ENCODE assay signal across 18 mouse cellular contexts in the genomic region with DNA sequence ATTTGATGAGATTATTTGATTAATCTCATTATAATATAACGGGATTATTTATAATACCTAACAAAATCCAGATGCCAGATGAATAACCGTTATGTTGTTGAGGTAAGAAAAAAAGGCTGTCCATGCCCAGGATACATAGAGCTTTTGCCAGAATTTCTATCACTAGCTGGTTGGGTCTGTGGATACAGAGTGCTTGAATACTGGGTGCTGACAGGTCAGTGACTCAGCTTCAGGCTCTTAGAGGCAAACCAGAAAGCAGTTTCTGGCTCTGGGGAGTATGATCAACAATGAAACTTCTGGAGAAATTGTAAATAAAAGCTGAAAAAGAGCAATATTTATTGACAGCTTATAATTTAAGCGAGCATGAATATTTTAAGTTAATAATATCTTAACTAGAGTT.
"Had no signal": no experiment of that assay in that cellular context is flagged by ENCODE, and none has a peak within 500 bp of the region (broad histone marks: within the 10 kb centered on the region; RNA-seq: fewer than 3 reads in every experiment).

No protein-coding gene starts in this region.

- H3K9me3 ChIP-seq: limb, embryonic 12.5 days; liver, embryonic 13.5 days; lung, embryonic 15.5 days; megakaryocyte, embryonic 14.5 days; midbrain, embryonic 15.5 days; neural tube, embryonic 13.5 days had no signal

- H3K36me3 ChIP-seq: limb, embryonic 12.5 days; liver, embryonic 13.5 days; lung, embryonic 15.5 days; midbrain, embryonic 15.5 days; neural tube, embryonic 13.5 days had no signal

- H3K27ac ChIP-seq: limb, embryonic 12.5 days; liver, embryonic 13.5 days; lung, embryonic 15.5 days; macrophage; midbrain, embryonic 15.5 days; neural tube, embryonic 13.5 days had no signal

- H3K27me3 ChIP-seq: limb, embryonic 12.5 days; liver, embryonic 13.5 days; lung, embryonic 15.5 days; megakaryocyte, embryonic 14.5 days; midbrain, embryonic 15.5 days; neural tube, embryonic 13.5 days had no signal

- H3K4me1 ChIP-seq: limb, embryonic 12.5 days; liver, embryonic 13.5 days; midbrain, embryonic 15.5 days had no signal

- H3K4me3 ChIP-seq: limb, embryonic 12.5 days; liver, embryonic 13.5 days; lung, embryonic 15.5 days; megakaryocyte, embryonic 14.5 days; midbrain, embryonic 15.5 days; neural tube, embryonic 13.5 days had no signal

- DNase-seq: kidney, postnatal 25 days; layer of hippocampus, adult 9-11 months; layer of hippocampus, postnatal 36 days; liver; liver, embryonic 13.5 days; liver, postnatal 0 days; lung, postnatal 14 days; retina, postnatal 1 day; right cerebral cortex, postnatal 4 days; spleen, adult 18-20 months; thymus, adult 2 months; thymus, postnatal 25 days had no signal
